Mouse (Mus musculus) embryo, embryonic 10.5 days (tissue): ENCODE measurements around the gene Stk38l.

ENCODE experiments used
- DNase-seq: peaks from one replicate; pipeline ENCODE4 v3.0.0-alpha.2; 2015; ENCODE audit warnings: low spot score

The Stk38l gene

GRCm38 (mm10) chr6:146724581-146725383, at the start of gene Stk38l:
TSS of gene Stk38l (plus strand) at chr6:146724995.
- DNase-seq, result peak; percentile 97

GRCm38 (mm10) chr6:146676904-146677303, 47.9 kb upstream of the Stk38l start:
- DNase-seq, result no peak

GRCm38 (mm10) chr6:146678136-146679070, 46.4 kb upstream of the Stk38l start:
- DNase-seq, result no peak

GRCm38 (mm10) chr6:146683881-146684280, 40.9 kb upstream of the Stk38l start:
- no peak for DNase-seq

- no peak for DNase-seq
Measured at GRCm38 (mm10) chr6:146685781-146686308, 39.0 kb upstream of the Stk38l start.

- no peak for DNase-seq
Measured at GRCm38 (mm10) chr6:146686463-146687196, 38.2 kb upstream of the Stk38l start.

GRCm38 (mm10) chr6:146688010-146688409, 36.8 kb upstream of the Stk38l start:
- DNase-seq, result no peak

- DNase-seq, result no peak
Measured at GRCm38 (mm10) chr6:146688861-146689260, 35.9 kb upstream of the Stk38l start.

GRCm38 (mm10) chr6:146697767-146698166, 27.0 kb upstream of the Stk38l start:
- no peak for DNase-seq

GRCm38 (mm10) chr6:146698376-146698775, 26.4 kb upstream of the Stk38l start:
- DNase-seq, result no peak

GRCm38 (mm10) chr6:146700461-146700860, 24.3 kb upstream of the Stk38l start:
- DNase-seq, result no peak

GRCm38 (mm10) chr6:146702126-146702881, 22.5 kb upstream of the Stk38l start:
- DNase-seq, result no peak

GRCm38 (mm10) chr6:146703351-146703750, 21.4 kb upstream of the Stk38l start:
- no peak for DNase-seq

- no peak for DNase-seq
Measured at GRCm38 (mm10) chr6:146705631-146706030, 19.2 kb upstream of the Stk38l start.

GRCm38 (mm10) chr6:146719606-146720005, 5.2 kb upstream of the Stk38l start:
- DNase-seq, result no peak

- DNase-seq, result no peak
Measured at GRCm38 (mm10) chr6:146723805-146724204, 990 bp upstream of the Stk38l start.

- peak; percentile 55 for DNase-seq
Measured at GRCm38 (mm10) chr6:146725384-146725791, 593 bp downstream of the Stk38l start.

GRCm38 (mm10) chr6:146731031-146731430, 6.2 kb downstream of the Stk38l start:
- no peak for DNase-seq

- no peak for DNase-seq
Measured at GRCm38 (mm10) chr6:146731692-146732091, 6.9 kb downstream of the Stk38l start.

- no peak for DNase-seq
Measured at GRCm38 (mm10) chr6:146732232-146732631, 7.4 kb downstream of the Stk38l start.

GRCm38 (mm10) chr6:146732676-146733075, 7.9 kb downstream of the Stk38l start:
- no peak for DNase-seq
